Mouse (Mus musculus) gastrocnemius, postnatal 25 days (tissue): ENCODE measurements around the gene Rbmx. TPM values are rescaled to one million over a fixed set of nuclear protein-coding genes. Genes with fewer than 3 reads are reported as not detected.
A peak's percentile ranks its signal among the peaks of the same experiment; 100 is the strongest.

Experiments used
- DNase-seq: peaks from one replicate; pipeline ENCODE4 v3.0.0; 2022
- long read RNA-seq, 2 experiments: library from polyadenylated mRNA; stranded (forward); transcript quantifications; one replicate each; pipeline ENCODE4 v2.0.0; 2021
- total RNA-seq, 2 experiments: library from RNA; stranded (reverse); gene quantifications; 1 replicate in 1 of 2; 2 replicates in 1 of 2; pipeline ENCODE4 v1.2.3; 2021

Rbmx gene
- 10 to 100 TPM; 13.1 to 13.5 TPM for total RNA-seq
- long read RNA-seq, experiment 1, partial matches to known transcripts, result 1 of 6 reads
- long read RNA-seq, experiment 1, other reads (novel, unspliced or antisense), result 4 of 6 reads
- long read RNA-seq, experiment 2, partial matches to known transcripts, result 9 of 13 reads
- long read RNA-seq, experiment 2, other reads (novel, unspliced or antisense), result 2 of 13 reads

- DNase-seq, result peak; percentile 76
These were observed at the start of gene Rbmx for GRCm38 (mm10) chrX:57392367-57393246. Gene Rbmx, minus strand, starts transcription at chrX:57393036.

GRCm38 (mm10) chrX:57433897-57434296 lies 41.1 kb upstream of the Rbmx start:
- no peak for DNase-seq

GRCm38 (mm10) chrX:57431610-57432009 lies 38.8 kb upstream of the Rbmx start:
- no peak for DNase-seq

GRCm38 (mm10) chrX:57408769-57409168 lies 15.9 kb upstream of the Rbmx start, which contains the start of gene Gm364:
Gene Gm364, plus strand, starts transcription at chrX:57409154.
- DNase-seq, result no peak

GRCm38 (mm10) chrX:57403651-57404050 lies 10.8 kb upstream of the Rbmx start:
- no peak for DNase-seq

GRCm38 (mm10) chrX:57401388-57401787 lies 8.6 kb upstream of the Rbmx start:
- no peak for DNase-seq

DNA sequence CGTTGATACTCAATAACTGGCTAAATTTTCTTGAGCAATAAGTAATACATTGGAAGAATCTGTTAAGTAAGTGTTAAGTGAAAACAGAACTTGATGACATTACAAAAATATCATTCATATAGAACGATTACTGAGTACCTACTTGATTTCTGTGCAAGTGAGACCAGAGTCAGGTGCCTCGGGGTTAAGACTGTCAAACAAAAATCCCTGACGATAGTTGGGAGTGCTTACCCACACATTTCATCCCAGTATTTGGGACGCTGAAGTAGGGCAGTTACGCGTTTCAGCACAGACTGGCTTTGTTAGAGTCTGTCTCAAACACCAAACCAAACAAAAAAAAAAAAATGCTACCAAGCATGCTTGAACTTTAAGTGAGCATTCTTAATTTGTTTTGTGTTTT lies 576 bp upstream of the Rbmx start:
- DNase-seq, result no peak

DNA sequence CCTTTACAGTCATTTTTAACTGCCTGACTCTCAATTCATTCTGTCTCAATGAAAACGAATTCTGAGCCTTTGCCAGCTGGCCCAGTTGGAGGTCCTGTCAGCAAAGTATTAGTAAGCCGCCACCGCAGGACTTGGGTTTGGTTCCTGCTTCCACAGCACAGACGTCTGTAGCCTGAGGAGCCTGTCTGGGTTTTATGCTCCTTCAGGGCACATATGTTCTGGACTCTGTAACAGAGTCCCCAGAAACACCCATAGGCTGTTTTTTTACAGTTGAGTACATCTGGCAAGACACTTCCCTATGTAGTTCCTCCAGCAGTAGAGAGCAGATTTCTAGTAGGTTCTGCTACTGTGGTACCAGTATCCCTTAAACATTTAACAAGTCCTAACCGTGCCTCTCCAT lies 11.9 kb downstream of the Rbmx start:
- no peak for DNase-seq

- DNase-seq, result no peak
These were observed 14.3 kb downstream of the Rbmx start for GRCm38 (mm10) chrX:57378579-57378978.

- no peak for DNase-seq
These were observed 15.7 kb downstream of the Rbmx start for GRCm38 (mm10) chrX:57377096-57377495.

DNA sequence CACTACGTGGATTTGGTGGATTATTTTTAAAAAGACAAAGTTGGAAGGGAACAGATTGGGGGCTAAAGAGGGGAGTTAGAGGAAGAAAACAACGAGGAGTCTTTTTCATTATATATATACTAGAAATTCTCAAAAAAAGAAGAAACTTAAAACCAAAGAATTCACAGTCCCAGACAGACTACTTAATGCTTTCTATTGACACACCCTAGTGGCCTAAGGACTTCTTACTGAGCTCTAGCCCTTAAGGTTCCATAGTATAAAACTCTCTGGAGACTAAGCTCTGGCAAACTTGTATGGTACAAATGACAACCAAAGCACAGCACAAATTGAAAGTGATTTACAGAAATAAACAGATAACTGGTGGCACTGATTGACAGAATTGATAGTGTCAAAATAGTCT lies 18.8 kb downstream of the Rbmx start:
- no peak for DNase-seq

DNA sequence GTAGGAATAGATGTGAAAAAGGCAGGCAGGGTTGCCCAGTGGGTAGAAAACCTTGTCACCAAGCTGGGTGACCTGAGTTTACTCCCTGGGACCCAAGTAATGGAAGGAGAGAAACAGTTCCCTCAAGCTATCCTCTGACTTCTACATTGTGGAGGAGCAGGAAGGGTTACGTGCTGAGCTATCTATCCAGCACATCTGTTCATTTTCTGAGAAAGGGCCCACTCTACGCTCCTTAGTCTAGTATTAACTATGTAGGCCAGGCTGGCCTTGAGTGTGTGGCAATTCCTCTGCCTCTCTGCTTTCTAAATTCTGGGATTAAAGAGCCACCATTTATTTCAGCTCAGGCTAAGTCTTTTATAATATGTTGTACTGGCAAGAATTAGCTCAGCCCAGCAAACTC lies 19.3 kb downstream of the Rbmx start:
- no peak for DNase-seq

GRCm38 (mm10) chrX:57372965-57373364 lies 19.9 kb downstream of the Rbmx start:
- DNase-seq, result no peak

GRCm38 (mm10) chrX:57364891-57365569 lies 27.8 kb downstream of the Rbmx start:
- DNase-seq, result no peak

DNA sequence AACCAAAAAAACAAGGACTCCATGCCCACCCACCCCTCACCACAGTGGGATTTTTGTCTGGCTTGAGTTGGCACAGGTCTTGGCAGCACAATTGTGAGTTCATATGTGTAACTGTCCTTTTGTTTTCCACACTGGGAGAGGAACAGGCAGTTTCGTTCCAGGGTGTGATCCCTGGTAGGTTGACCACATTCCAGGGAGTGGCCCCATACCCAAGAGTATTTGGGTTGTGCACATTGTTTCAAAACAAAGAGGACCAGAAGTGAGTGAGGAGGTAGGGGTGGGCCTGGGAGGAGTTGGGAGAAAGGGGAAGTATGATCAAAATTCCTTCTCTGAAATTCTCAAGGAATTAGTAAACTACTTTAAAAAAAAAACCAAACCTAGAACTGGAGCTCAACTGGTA lies 33.5 kb downstream of the Rbmx start:
- no peak for DNase-seq

DNA sequence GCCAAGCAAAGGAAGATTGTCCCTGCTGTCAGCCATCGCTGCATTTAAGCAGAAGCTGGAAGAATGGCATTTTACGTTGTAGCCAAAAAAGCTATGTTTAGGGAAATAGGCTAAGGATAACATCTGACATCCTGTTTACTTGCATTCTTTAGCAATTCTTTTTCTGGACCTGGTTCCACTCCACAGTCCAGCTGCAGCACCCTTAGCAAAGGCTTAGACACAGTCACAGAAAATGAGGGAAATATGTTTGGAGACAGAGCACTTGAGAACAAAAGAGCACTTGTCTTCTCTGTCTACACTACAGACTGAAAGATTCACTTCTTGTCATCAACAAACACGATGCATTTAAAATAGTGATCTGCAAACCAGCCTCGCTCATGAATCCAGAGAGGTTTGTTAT lies 53.6 kb downstream of the Rbmx start:
- no peak for DNase-seq

GRCm38 (mm10) chrX:57338371-57339211 lies 54.2 kb downstream of the Rbmx start, which contains the start of gene Arhgef6:
Gene Arhgef6, minus strand, starts transcription at chrX:57338729.
- DNase-seq, result peak; percentile 12

- no peak for DNase-seq
These were observed 55.3 kb downstream of the Rbmx start for GRCm38 (mm10) chrX:57337582-57337981.

- DNase-seq, result no peak
These were observed 55.9 kb downstream of the Rbmx start for GRCm38 (mm10) chrX:57336958-57337357.

DNA sequence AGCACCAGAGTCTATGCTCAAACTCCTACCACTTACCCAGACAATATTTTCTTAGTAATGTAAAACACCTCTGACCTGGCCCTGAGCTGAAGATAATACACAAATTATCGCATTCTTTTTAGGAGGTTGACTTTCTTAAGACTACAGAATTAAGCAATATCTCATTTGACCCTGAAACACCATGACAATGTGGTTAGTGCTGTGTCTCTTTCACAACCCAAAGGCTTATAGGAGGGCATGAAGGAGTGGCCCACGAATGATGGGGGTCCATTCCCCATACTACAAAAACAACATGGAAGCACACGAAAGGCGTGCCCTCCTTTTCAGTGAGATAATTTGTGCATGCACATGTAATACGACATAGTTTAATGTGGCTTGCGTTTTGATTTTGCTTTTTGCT lies 57.5 kb downstream of the Rbmx start:
- no peak for DNase-seq
